Mouse (Mus musculus) thymus, adult 2 months (tissue): ENCODE results near the gene Ccdc146.

ENCODE experiments used
- CTCF ChIP-seq: fragments of 200-500 bp; IDR thresholded peaks from 2 replicates; pipeline ENCODE4 v1.5.1; 2012; ENCODE audit warnings: mild to moderate bottlenecking, control low read depth, low read length, moderate library complexity, borderline replicate concordance; ENCODE audit not compliant: control insufficient read depth, poor library complexity, insufficient read depth; ENCODE audit errors: extremely low read depth
- POLR2A ChIP-seq: fragments of 200-500 bp; IDR thresholded peaks from 2 replicates; pipeline ENCODE4 v1.6.1; 2012; ENCODE audit warnings: mild to moderate bottlenecking, low read length, control low read depth, moderate library complexity; ENCODE audit not compliant: control insufficient read depth, poor library complexity, insufficient read depth; ENCODE audit errors: extremely low read depth

DNA sequence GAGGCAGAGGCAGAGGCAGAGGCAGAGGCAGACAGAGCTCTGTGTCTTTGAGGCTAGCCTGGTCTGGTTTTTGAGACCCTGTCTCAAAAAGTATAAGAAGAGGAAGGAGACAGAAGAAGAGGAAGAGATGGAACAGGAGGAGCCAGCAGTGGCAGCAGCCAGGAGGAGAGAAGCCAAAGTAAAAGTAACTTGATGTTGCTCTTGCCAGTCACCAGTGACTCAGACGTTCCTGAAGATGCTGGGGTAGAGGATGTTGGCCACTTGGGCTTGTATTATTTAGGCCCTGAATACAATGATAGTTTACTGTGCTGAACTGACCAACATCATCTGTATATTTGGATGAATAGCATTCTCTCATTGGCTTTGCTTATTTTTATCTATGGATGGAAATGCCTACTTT is 95.9 kb downstream of the Ccdc146 start:
- TF ChIP-seq CTCF (no peak), POLR2A (no peak)
